Mouse (Mus musculus) embryo, embryonic 11 days (tissue): ENCODE measurements at regions not wholly inside any gene's neighbourhood (a gene's known extent, or its start where the extent isn't known, plus 50 kb on each side); places are given as distances from the start of the nearest gene placed in this dataset.

Source experiments
- DNase-seq: peaks from one replicate; pipeline ENCODE4 v3.0.0-alpha.2; 2015

DNA sequence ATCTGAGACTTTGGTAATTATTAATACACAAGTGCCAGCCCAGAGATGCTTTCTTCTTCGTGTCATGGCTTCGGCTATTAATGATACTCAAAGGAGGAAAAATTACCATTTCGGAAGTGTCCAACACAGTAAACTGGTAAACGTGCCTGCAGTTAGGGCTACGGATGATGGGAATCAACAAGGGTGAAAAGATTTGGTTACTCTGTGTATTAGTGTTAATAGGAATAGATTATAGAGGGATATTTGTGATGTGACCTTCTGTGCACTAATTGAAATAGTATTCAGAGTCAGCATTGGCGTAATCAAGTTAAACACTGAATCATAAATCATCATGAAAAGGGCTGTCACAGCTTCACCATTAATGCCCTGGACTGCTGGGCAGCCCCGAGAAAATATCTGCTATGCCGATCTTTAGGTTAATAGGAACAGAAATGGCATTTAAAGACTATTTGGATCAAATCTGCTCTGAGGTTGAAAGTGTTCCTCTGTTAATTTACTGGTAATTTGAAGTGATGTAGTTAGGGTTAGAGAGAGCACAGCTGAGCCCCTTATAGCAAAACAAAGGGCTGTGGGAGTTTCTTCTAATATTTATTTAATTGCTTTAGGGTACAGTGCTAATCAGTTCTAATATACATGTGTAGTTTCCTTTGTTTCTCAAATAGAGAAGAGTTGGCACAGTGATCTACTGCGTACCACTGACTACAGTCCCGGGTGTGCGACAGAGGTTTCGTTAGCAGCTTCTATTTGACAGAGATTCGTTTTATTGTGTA lies 160.7 kb downstream of the Rpl36a-ps1 start:
- peak; percentile 28 for DNase-seq

- peak; percentile 19 for DNase-seq
Measured at GRCm38 (mm10) chr14:98832401-98832800, 161.7 kb downstream of the Rpl36a-ps1 start.

DNA sequence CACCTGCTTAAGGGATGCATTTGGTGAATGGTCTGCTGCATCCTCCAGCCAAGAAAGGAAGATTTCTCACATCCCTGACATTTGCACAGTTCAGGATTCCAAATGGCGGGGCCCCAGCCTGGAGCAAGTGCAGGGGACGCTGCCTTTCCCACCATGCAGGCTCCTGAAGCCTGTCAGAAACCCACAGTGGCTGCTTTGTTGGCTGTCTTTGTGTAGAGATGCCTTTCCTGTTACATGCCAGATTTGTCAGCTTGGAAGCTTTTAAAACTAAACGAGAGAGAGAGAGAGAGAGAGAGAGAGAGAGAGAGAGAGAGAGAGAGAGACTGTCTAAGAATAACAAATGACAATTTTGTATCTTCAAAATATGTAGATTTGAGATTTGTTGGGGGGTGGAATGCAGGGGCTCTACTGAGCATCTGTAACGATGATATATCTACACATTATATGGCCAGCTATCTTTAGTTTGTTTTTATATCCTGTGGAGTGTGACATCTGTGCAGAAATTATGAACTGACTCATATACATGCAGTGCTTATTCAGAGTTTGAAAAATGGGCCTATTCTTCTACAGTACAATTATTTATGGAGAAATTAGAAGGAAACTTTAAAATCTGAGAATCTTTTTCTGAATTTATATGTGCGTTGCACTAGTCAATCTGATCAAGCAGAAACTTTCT lies 164.0 kb downstream of the Rpl36a-ps1 start:
- DNase-seq = peak; percentile 11

DNA sequence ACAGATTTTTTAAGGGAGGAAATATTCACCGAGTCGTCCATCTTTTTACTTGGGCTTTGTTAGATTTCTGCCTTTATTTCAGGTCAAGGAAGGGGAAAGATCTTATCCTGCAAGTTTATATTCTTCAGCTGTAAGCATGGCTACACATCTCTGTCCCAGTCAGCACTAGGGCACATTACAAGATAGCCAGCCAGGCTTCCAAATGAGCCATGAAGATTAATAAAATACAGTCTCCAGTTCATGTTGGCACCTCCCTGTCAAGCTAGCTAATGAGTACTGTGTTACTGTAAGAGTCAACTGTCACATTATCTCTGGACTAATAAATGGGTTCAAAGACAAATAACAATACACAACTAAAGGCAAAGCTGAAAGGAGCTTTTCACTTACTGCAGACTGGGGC lies 166.6 kb downstream of the Rpl36a-ps1 start:
- no peak for DNase-seq

GRCm38 (mm10) chr14:98813657-98814056 lies 180.5 kb downstream of the Rpl36a-ps1 start:
- DNase-seq = no peak

DNA sequence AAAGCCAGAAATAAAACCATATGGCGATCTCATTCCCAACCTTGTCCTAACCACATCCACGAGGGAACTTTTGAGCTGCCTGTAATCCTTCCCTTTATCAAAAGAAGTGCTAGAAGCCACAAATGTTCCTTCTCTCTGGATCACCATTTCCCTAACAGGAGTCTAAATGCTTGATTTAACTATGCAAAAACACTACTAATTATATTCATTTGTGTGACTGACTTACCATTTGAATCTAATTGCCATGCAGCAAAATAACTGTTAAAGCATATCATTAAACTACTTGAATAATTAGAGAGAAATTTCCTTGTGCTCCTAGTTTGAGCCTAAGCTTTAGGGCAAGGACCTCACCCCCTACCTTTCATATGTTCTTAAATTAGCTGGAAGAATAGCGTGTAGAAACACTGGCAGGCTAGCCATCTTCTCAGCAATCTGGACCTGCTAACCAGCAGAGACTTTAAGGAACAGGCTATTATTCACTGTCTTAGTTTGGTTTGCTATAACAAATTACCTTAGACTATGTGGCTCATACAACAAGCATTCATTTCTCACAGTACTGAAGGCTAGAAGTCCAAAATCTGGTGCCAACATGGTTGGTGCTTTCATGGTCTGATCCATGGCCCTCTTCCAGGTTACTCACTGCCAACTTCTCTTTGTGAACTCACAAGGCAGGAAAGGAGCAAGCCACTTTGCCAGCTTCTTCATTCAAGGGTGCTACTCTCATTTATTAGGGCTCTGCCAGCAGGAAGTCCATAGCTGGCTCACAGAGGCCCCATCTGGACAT lies 183.7 kb downstream of the Rpl36a-ps1 start:
- no peak for DNase-seq

DNA sequence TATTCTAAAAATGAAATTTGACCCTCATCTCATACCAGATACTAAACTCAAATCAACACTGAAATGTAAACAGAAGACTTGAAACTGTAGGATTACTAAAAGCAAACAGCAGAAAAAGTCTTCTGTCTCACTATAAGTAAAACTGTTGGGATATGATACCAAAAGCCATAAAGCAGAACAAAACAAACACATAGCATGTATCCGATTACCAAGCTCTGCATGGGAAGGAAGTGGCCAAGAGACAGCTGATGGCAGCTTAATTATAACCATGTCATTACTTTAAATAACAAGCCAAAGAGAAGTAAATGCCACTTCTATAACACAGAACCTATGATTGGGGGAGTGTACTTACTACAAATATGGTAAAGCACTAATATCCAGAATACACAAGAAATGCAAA lies 186.0 kb downstream of the Rpl36a-ps1 start:
- no peak for DNase-seq

- no peak for DNase-seq
Measured at GRCm38 (mm10) chr14:98805066-98805465, 189.1 kb downstream of the Rpl36a-ps1 start.

GRCm38 (mm10) chr14:98801293-98801692 lies 192.8 kb downstream of the Rpl36a-ps1 start:
- DNase-seq = no peak

DNA sequence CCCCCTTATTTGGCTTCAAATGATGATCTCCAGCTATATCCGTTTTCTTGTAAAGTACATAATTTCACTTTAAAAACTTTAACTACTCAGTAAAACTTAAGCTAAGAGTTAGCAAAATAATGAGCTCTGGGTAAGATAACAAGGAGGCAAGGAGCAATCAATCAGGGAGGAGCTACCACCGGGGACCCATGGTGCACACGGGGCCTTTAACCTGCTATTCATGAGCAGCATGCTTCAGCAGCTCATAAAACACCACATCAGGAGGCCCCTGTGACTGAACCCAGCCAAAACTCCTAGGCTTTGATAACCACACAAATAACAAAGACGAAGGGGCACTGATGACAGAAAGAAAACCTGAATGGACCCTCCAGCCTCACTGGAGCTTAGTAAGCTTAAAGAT lies 202.1 kb downstream of the Rpl36a-ps1 start:
- DNase-seq = peak; percentile 10

DNA sequence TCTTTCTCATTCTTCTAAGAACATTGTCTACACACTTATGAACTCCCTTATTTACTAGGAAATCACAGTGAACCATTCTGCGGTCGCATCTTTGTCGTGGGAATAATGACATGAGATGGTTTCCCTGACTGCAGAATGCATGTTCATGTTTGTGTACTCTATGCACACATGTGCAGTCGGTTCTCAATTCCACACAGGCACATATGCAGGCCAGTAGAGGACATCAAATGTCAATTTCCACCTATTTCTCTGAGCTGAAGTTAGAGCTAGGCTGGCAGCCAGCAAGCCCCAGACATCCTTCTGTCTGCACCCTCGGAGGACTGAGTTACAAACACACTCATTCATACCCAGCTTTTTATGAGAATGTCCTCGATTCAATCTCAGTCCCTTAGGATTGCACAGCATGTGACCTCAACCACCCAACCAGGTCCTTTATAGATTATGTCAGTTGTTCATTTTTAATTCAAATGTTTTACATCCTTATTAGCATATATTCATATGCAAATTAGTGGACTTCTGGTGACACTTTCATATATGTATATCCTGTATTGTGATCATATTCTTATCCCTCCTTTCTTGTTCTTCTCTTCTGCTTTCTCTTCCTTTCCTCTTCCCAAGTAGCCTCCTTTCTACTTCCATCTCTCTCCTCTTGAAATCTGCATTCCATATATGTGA lies 202.7 kb downstream of the Rpl36a-ps1 start:
- no peak for DNase-seq

- DNase-seq = no peak
Measured at GRCm38 (mm10) chr14:98789794-98790193, 204.3 kb downstream of the Rpl36a-ps1 start.

GRCm38 (mm10) chr14:98781711-98782110 lies 212.4 kb downstream of the Rpl36a-ps1 start:
- DNase-seq = no peak

GRCm38 (mm10) chr14:98772080-98772479 lies 222.0 kb downstream of the Rpl36a-ps1 start:
- no peak for DNase-seq

DNA sequence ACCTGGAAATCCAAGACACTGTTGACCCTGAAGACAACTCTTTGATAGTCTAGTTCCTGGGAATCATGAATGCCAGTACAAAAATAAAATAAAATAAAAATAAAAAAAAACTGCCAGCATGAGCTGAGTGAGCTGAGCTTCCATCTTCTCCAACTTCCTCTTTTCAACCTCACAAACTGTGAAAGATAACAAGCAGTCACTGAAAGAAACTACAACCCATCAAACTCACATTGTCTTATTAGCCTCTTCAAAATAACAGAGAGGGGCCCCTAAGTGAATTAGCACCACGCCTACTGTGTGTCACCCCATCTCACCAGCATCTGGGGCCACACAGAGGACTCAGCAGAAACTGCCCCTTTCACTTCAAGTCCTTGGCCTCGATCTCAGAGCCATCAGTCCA lies 225.3 kb downstream of the Rpl36a-ps1 start:
- DNase-seq = no peak

GRCm38 (mm10) chr14:98767481-98767880 lies 226.6 kb downstream of the Rpl36a-ps1 start:
- no peak for DNase-seq

GRCm38 (mm10) chr14:98765358-98765757 lies 228.8 kb downstream of the Rpl36a-ps1 start:
- DNase-seq = no peak

- DNase-seq = no peak
Measured at GRCm38 (mm10) chr14:98750766-98751165, 243.4 kb downstream of the Rpl36a-ps1 start.

GRCm38 (mm10) chr14:98749086-98750027 lies 244.8 kb downstream of the Rpl36a-ps1 start:
- no peak for DNase-seq

- peak; percentile 33 for DNase-seq
Measured at GRCm38 (mm10) chr14:98747159-98747775, 246.9 kb downstream of the Rpl36a-ps1 start.

DNA sequence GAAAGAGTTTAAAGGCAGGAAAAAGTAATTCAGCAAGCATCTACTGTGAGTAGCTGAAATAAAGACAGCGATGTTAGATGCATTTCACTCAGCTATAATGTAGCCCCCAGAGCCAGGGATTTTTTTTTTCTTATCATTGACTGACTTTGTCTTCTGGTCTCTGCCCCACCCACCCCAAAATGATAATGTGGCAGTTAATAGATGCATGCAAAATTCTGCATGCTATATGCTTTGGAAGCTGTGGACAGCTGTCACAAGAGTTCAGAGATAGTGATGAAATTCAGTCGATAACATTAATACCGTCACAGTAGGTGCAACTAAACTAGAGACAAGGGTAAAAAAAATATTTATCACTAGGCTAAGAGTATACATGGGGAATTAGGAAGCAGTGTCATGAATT lies 263.7 kb downstream of the Rpl36a-ps1 start:
- no peak for DNase-seq
